27 mouse cellular contexts compared by ENCODE assay signal in genomic region chr17:29990845-29991244, GRCm38 (mm10).
"Had no signal": no experiment of that assay in that cellular context is flagged by ENCODE, and none has a peak within 500 bp of the region (broad histone marks: within the 10 kb centered on the region; RNA-seq: fewer than 3 reads in every experiment).

No protein-coding gene starts in this region.

- ATAC-seq: forebrain, embryonic 13.5 days; forebrain, embryonic 14.5 days; forebrain, embryonic 15.5 days; forebrain, embryonic 16.5 days; forebrain, postnatal 0 days had no signal

- H3K9ac ChIP-seq: embryonic facial prominence, embryonic 12.5 days; embryonic facial prominence, embryonic 13.5 days; embryonic facial prominence, embryonic 15.5 days; forebrain, embryonic 12.5 days; forebrain, embryonic 13.5 days; forebrain, embryonic 15.5 days; forebrain, postnatal 0 days had no signal

- DNase-seq: cerebellum, adult 9-10 months; cerebellum, adult 9-11 months; cerebellum, postnatal 10 days; cerebellum, postnatal 14 days; cerebellum, postnatal 25 days; cerebellum, postnatal 36 days; embryo, embryonic 11 days; forebrain, postnatal 0 days; gastrocnemius, adult 2 months; gastrocnemius, postnatal 10 days; gastrocnemius, postnatal 14 days; gastrocnemius, postnatal 25 days; gastrocnemius, postnatal 36 days; heart, adult 11 months; heart, adult 18-20 months; heart, adult 2 months had no signal

- H3K27ac ChIP-seq: embryonic facial prominence, embryonic 10.5 days; embryonic facial prominence, embryonic 12.5 days; embryonic facial prominence, embryonic 13.5 days; embryonic facial prominence, embryonic 15.5 days; forebrain, embryonic 10.5 days; forebrain, embryonic 12.5 days; forebrain, embryonic 13.5 days; forebrain, embryonic 15.5 days; gastrocnemius, adult 2 months; heart, adult 2 months had no signal

- H3K9me3 ChIP-seq: embryonic facial prominence, embryonic 10.5 days; embryonic facial prominence, embryonic 13.5 days; embryonic facial prominence, embryonic 15.5 days; forebrain, embryonic 12.5 days; forebrain, embryonic 13.5 days; forebrain, embryonic 15.5 days had no signal

- H3K36me3 ChIP-seq: embryonic facial prominence, embryonic 10.5 days; embryonic facial prominence, embryonic 12.5 days; embryonic facial prominence, embryonic 13.5 days; embryonic facial prominence, embryonic 15.5 days; forebrain, embryonic 10.5 days; forebrain, embryonic 12.5 days; forebrain, embryonic 15.5 days had no signal

- H3K4me3 ChIP-seq: embryonic facial prominence, embryonic 10.5 days; embryonic facial prominence, embryonic 12.5 days; embryonic facial prominence, embryonic 13.5 days; embryonic facial prominence, embryonic 15.5 days; erythroblast, embryonic 14.5 days; forebrain, embryonic 10.5 days; forebrain, embryonic 12.5 days; forebrain, embryonic 13.5 days; forebrain, embryonic 15.5 days; gastrocnemius, adult 2 months; heart, adult 2 months had no signal

- H3K4me1 ChIP-seq: embryonic facial prominence, embryonic 12.5 days; embryonic facial prominence, embryonic 13.5 days; embryonic facial prominence, embryonic 15.5 days; forebrain, embryonic 12.5 days; forebrain, embryonic 13.5 days had no signal

- H3K27me3 ChIP-seq: embryonic facial prominence, embryonic 12.5 days; embryonic facial prominence, embryonic 13.5 days; embryonic facial prominence, embryonic 15.5 days; forebrain, embryonic 12.5 days; forebrain, embryonic 13.5 days; forebrain, embryonic 15.5 days had no signal
